Comparison of ENCODE assay signal across 15 mouse cellular contexts in the genomic region with DNA sequence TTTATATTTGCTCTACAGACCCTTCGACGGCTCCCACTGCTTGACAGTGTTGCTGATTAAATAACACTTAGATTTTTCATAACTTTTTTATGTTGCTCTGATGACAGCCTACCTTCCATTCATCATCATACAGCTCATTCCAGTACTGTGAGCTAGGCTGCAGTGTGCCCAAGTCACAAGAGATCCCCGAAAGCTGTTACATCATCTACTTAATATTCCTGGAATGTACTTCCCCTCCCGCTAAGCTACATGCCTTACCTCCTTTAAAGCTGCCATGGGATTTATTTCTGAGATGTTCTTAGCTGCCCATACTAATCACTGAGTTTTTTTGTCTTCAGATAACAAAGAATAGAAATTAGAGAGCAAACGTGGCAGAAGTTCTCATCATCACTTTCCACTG. TPM values are rescaled to one million over a fixed set of nuclear protein-coding genes. Genes with fewer than 3 reads are reported as not detected.
DNase-seq lines count a peak whose midpoint lies in the region; ATAC-seq lines count a peak whose summit lies in the region.
"Had no signal": no experiment of that assay in that cellular context is flagged by ENCODE, and none has a peak within 500 bp of the region (broad histone marks: within the 10 kb centered on the region; RNA-seq: fewer than 3 reads in every experiment).

No protein-coding gene starts in this region.

- peak; percentile 45; the same call in 1 of the 2 replicates for ATAC-seq in granulocyte monocyte progenitor cell, adult 5-6 weeks (replicated peaks; ENCODE audit: poor library complexity, severe bottlenecking)
- no peak; the same call in 1 of the 2 replicates for ATAC-seq in hindbrain, embryonic 11.5 days (ENCODE audit: low FRiP score)

- H3K4me3 ChIP-seq in hindbrain, embryonic 11.5 days (ENCODE audit: low read depth, low read length), result no peak overlapping the region
- H3K4me3 ChIP-seq: megakaryocyte, embryonic 14.5 days; neural tube, embryonic 13.5 days had no signal

- no peaks in the 10 kb centered on the region for H3K27me3 ChIP-seq in hindbrain, embryonic 11.5 days (ENCODE audit: control insufficient read depth, insufficient read depth, low read length)
- H3K27me3 ChIP-seq: megakaryocyte, embryonic 14.5 days; neural tube, embryonic 13.5 days had no signal

- no peaks in the 10 kb centered on the region for H3K36me3 ChIP-seq in hindbrain, embryonic 11.5 days (ENCODE audit: control insufficient read depth, insufficient read depth, low read length)
- H3K36me3 ChIP-seq: neural tube, embryonic 13.5 days had no signal

- no peaks in the 10 kb centered on the region for H3K4me1 ChIP-seq in hindbrain, embryonic 11.5 days (replicated peaks; ENCODE audit: control insufficient read depth, insufficient read depth, low read length)
- H3K4me1 ChIP-seq: megakaryocyte, embryonic 14.5 days; neural tube, embryonic 13.5 days had no signal

- DNase-seq in embryo, embryonic 11 days, result peak; percentile 13
- no peak for DNase-seq in embryo, embryonic 9.5 days (ENCODE audit: extremely low spot score)
- peak; percentile 31 for DNase-seq in kidney, adult 9 months
- no peak for DNase-seq in kidney, adult 11 months
- DNase-seq in 3134 (ENCODE audit: extremely low read depth, insufficient read length, low spot score) (peak; percentile 25), MN1 (ENCODE audit: low spot score) (no peak)
- no peak for DNase-seq in hindbrain, embryonic 11.5 days (ENCODE audit: low spot score)
- DNase-seq: adrenal gland, postnatal 10 days; layer of hippocampus, adult 9-11 months; liver; right cerebral cortex, adult 18-20 months had no signal

- no peaks in the 10 kb centered on the region; the same call in 1 of the 2 replicates for H3K9me3 ChIP-seq in hindbrain, embryonic 11.5 days (ENCODE audit: control insufficient read depth, low read length)
- H3K9me3 ChIP-seq: neural tube, embryonic 13.5 days had no signal

- WGBS in hindbrain, embryonic 11.5 days, result 82% methylated on average over 5 of the region's 5 CpGs

- no peak overlapping the region for H3K27ac ChIP-seq in hindbrain, embryonic 11.5 days (ENCODE audit: low read depth, low read length)
- H3K27ac ChIP-seq: neural tube, embryonic 13.5 days had no signal

- no peak overlapping the region for H3K4me2 ChIP-seq in hindbrain, embryonic 11.5 days (replicated peaks; ENCODE audit: low read depth, low read length)
- H3K4me2 ChIP-seq: neural tube, embryonic 13.5 days had no signal

- no peak overlapping the region for H3K9ac ChIP-seq in hindbrain, embryonic 11.5 days (ENCODE audit: low read depth, low read length)
- H3K9ac ChIP-seq: neural tube, embryonic 13.5 days had no signal

RNA-seq across cellular contexts. Expression of a gene that starts 19.4 kb away (rescaled TPM):
- total RNA-seq in granulocyte monocyte progenitor cell, adult 5-6 weeks (2014; fragmentation: Nextera tagmentation), result not detected in 2 replicates
- not detected in 2 replicates for total RNA-seq in granulocyte monocyte progenitor cell, adult 5-6 weeks (2017)
- 0.62 and 0.95 TPM in 2 replicates for polyA plus RNA-seq in hindbrain, embryonic 11.5 days (2014; fragmentation: Nextera tagmentation; extraction: Ambion mirVana)
- total RNA-seq: MEL had no signal

Comparison
In these comparisons a context has a peak if more than half of its experiments do, and no peak if none do; other contexts are left out.
1. DNase-seq: peak in embryo, embryonic 11 days (single experiment), kidney, adult 9 months (single experiment) and 3134 (single experiment); none in embryo, embryonic 9.5 days (single experiment), kidney, adult 11 months (single experiment), hindbrain, embryonic 11.5 days (single experiment) and MN1 (single experiment).